Mouse (Mus musculus) thymus, postnatal 36 days (tissue): ENCODE measurements around the gene Bmp10.
"Not testable (repeated sequence)": the region's sequence is repeated elsewhere in the genome, so short reads cannot be mapped to it uniquely, and the experiment has no call there.

Experiments used
- DNase-seq, 2 experiments: peaks; one replicate each; pipeline ENCODE4 v3.0.0; 2022; ENCODE audit warnings: mixed read lengths in 2 of 2

The Bmp10 gene

DNA sequence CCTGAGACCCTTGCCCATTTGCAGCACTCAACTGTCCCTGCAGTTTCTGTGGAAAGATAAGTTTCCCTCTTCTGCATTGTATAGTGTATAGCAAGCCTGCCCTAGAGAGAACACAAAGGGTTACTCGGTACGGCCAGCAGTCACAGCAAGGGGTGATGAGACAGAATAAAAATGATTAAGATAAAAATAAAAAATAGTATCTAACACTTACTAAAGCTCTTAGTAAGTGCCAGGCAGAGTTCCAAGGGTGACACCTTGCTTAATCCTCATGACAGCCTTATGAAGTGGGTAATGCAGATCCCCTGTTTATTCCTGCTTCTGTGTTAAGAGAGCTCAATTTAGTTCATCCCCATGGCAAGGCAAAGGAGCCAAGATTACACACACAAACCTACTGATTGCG is 20.7 kb downstream of the Bmp10 start:
- DNase-seq = no peak

GRCm38 (mm10) chr6:87451016-87451415 is 22.2 kb downstream of the Bmp10 start:
- DNase-seq = peak; percentile 15 to 16

- no peak for DNase-seq
Measured at GRCm38 (mm10) chr6:87451771-87452170, 23.0 kb downstream of the Bmp10 start.

DNA sequence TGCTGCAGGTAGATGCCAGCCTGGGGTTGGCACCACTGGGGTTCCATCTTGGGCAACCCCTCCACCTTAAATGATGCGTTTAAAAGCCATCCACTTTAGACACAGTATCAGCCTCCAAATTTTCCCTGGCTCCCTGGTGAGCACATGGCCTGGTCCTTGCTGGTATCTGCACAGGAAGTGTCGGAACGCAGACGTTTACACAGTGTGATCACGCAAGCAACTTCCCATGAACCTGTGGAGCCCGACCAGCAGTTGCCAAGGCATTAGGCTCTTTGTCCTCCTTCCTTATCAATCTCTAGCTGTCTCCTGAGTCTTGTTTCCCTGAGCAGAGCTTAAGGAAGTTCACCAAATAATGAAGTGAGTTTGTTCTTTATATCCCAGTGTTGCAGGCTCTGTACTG is 26.7 kb downstream of the Bmp10 start:
- DNase-seq = no peak

- peak; percentile 64 for DNase-seq
Measured at GRCm38 (mm10) chr6:87466221-87466620, 37.4 kb downstream of the Bmp10 start.

GRCm38 (mm10) chr6:87467373-87467772 is 38.6 kb downstream of the Bmp10 start:
- DNase-seq = no peak

GRCm38 (mm10) chr6:87468372-87468771 is 39.6 kb downstream of the Bmp10 start:
- no peak for DNase-seq

- DNase-seq = not testable (repeated sequence)
Measured at GRCm38 (mm10) chr6:87470098-87470497, 41.3 kb downstream of the Bmp10 start.

- no peak for DNase-seq
Measured at GRCm38 (mm10) chr6:87475223-87475622, 46.4 kb downstream of the Bmp10 start.

GRCm38 (mm10) chr6:87478847-87479246 is 50.1 kb downstream of the Bmp10 start:
- no peak for DNase-seq

DNA sequence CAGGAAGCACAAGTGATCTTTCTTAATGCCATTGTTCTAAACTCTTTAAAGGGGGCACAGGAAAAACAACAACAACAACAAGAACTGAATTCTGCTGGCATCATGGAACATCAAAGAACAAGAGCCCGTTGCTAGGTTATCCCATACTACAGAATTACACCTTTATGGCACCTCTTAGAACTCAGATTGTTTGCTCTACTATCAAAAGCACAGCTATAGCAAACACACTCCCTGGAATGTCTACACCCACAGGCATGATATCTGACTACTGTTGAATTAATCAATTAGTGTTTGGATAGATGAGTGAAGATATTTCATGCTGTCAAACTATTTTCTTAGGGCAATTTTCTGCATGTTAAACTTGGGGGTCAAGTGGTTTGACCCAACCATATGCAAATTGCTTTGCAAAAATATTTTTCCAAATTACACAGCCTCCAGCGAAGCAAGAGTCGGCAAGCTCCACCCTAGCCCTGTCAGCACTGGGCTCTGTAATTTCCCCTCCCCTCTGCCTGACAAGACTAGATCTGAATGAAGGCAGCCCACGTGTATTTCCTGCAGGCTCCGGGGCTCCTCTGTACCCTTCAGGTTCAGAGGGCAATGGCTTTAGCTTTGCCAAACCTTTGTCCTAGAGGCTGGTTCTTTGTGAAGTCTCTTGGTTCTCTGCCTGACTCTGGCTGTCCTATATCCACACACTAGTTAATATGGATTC is 50.7 kb downstream of the Bmp10 start:
- DNase-seq = no peak

- no peak for DNase-seq
Measured at GRCm38 (mm10) chr6:87483224-87483899, 54.6 kb downstream of the Bmp10 start.

DNA sequence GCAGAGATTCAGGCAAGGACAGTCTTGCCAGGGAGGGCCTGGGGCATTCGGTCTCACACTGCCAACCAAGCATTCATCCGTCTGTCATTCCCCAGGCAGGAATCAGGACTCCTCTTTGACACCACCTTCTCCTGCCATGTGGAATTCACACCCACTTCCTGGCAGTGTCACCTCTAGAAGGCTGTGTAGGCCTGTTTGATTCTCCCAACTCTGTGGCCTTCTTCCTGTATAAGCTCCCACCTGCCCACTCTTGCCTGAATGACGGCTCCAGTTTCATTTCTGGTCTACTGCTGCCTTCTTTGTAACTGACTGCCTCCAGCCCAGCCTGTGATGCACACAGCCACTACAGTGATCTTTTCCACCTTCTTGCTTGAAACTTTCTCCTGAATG is 55.1 kb downstream of the Bmp10 start:
- DNase-seq = no peak

GRCm38 (mm10) chr6:87484806-87485205 is 56.0 kb downstream of the Bmp10 start:
- no peak for DNase-seq
